Mouse (Mus musculus) myocyte (in vitro differentiated cells): ENCODE measurements around the gene Usp50.
A peak's percentile ranks its signal among the peaks of the same experiment; 100 is the strongest.

Experiments
- CEBPB ChIP-seq: IDR thresholded peaks from 2 replicates; pipeline ENCODE4 v1.6.1; 2011; ENCODE audit warnings: mild to moderate bottlenecking, moderate library complexity; ENCODE audit not compliant: poor library complexity, insufficient read depth, severe bottlenecking
- E2F4 ChIP-seq: IDR thresholded peaks from one replicate; pipeline ENCODE4 v1.6.1; 2011; ENCODE audit warnings: mild to moderate bottlenecking, control low read depth, moderate library complexity; ENCODE audit not compliant: insufficient read depth
- MAX ChIP-seq: IDR thresholded peaks from one replicate; pipeline ENCODE4 v1.6.1; 2011; ENCODE audit warnings: low read depth, mild to moderate bottlenecking, control low read depth
- MYOD1 ChIP-seq, 3 experiments: IDR thresholded peaks; one replicate each; pipeline ENCODE4 v1.6.1; 2011; ENCODE audit warnings: control low read depth in 2 of 3, low read depth in 2 of 3, mild to moderate bottlenecking in 2 of 3, moderate library complexity in 1 of 3; ENCODE audit not compliant: insufficient read length in 2 of 3, control insufficient read depth in 1 of 3
- MYOG ChIP-seq, 3 experiments: IDR thresholded peaks; one replicate each; pipeline ENCODE4 v1.6.1; 2011; ENCODE audit warnings: control low read depth in 2 of 3, low read depth in 2 of 3, mild to moderate bottlenecking in 2 of 3; ENCODE audit not compliant: insufficient read length in 2 of 3, control insufficient read depth in 1 of 3, insufficient read depth in 1 of 3
- POLR2A ChIP-seq: IDR thresholded peaks from one replicate; pipeline ENCODE4 v1.6.1; 2011; ENCODE audit warnings: low read depth, mild to moderate bottlenecking, control low read depth, moderate library complexity; ENCODE audit not compliant: insufficient read length
- POLR2AphosphoS2 ChIP-seq: IDR thresholded peaks from one replicate; pipeline ENCODE4 v1.6.1; 2011; ENCODE audit warnings: low read depth, control low read depth; ENCODE audit not compliant: insufficient read length
- REST ChIP-seq: IDR thresholded peaks from one replicate; pipeline ENCODE4 v1.6.1; 2011; ENCODE audit warnings: mild to moderate bottlenecking, control low read depth, moderate library complexity; ENCODE audit not compliant: insufficient read depth, insufficient read length
- SRF ChIP-seq: IDR thresholded peaks from one replicate; pipeline ENCODE4 v1.6.1; 2011; ENCODE audit warnings: low read depth; ENCODE audit not compliant: control insufficient read depth, insufficient read length
- TCF12 ChIP-seq: IDR thresholded peaks from one replicate; pipeline ENCODE4 v1.6.1; 2011; ENCODE audit warnings: mild to moderate bottlenecking, control low read depth; ENCODE audit not compliant: poor library complexity, insufficient read depth, severe bottlenecking
- TCF3 ChIP-seq: IDR thresholded peaks from one replicate; pipeline ENCODE4 v1.6.1; 2011; ENCODE audit warnings: low read depth, control low read depth; ENCODE audit not compliant: insufficient read length
- USF1 ChIP-seq: IDR thresholded peaks from one replicate; pipeline ENCODE4 v1.6.1; 2011; ENCODE audit warnings: low read depth, mild to moderate bottlenecking, control low read depth, moderate library complexity

DNA sequence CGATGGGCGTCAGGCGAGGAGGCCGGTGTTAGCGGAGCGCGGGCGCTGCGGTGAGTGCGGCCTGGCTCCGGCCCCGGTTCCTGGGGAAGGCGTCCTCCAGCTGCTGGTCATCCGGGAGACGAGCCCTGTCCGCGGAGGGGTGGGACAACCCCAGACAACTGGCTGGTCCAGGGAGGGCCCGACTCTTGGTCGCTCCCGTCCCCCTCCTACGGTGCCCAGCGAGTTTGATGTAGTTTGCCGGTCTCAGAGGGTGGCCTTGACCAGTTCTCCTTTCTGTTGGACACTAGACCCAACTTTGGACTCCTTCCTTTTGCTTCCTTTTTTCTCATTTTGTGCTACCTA is 75.9 kb downstream of the Usp50 start:
- TF ChIP-seq MAX (no peak), SRF (no peak), E2F4 (no peak), MYOD1 (IDR thresholded peaks at IDR 0.05; ENCODE audit: control insufficient read depth in 1 of 3, insufficient read length in 2 of 3, low read depth in 2 of 3) (peak in 1 of 3 experiments; percentile 13), CEBPB (no peak), POLR2A (no peak), POLR2AphosphoS2 (no peak), USF1 (no peak), MYOG (IDR thresholded peaks at IDR 0.05; ENCODE audit: control insufficient read depth in 1 of 3, insufficient read depth in 1 of 3, insufficient read length in 2 of 3, low read depth in 2 of 3) (peak in 1 of 3 experiments; percentile 44), TCF12 (no peak), TCF3 (no peak), REST (no peak)
